Mouse (Mus musculus) olfactory bulb, adult 2 months (tissue): ENCODE data around the gene Cd160.

ENCODE experiments used
- CTCF ChIP-seq: fragments of 200-500 bp; IDR thresholded peaks from 2 replicates; pipeline ENCODE4 v1.5.1; 2012; ENCODE audit warnings: low read depth, mild to moderate bottlenecking, low read length, moderate library complexity; ENCODE audit not compliant: insufficient read depth
- POLR2A ChIP-seq: fragments of 200-500 bp; IDR thresholded peaks from 2 replicates; pipeline ENCODE4 v1.6.1; 2012; ENCODE audit warnings: mild to moderate bottlenecking, low read depth, low read length, moderate library complexity; ENCODE audit not compliant: insufficient read depth

DNA sequence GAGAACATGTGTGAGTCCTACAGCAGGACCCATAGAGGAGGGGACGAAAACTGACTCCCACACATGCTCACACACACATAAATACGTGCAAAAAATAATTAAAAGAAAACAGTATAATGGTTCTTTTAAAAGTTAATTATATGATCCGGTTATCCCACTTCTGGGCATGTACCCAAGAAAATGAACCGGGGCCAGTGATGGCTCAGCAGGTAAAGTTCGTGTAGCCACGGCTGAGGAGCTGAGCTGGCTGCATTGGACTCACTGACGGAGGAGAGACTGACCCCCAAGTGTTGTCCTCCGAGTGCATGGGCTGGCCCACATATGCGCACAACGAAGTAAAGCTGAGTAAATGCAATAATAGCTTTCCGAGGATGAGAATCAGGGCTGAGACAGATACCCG, 4.5 kb downstream of the Cd160 start:
- no peak for TF ChIP-seq CTCF
- no peak for TF ChIP-seq POLR2A
